Mouse (Mus musculus): ENCODE data around the gene Osgin1. TPM values are rescaled to one million over a fixed set of nuclear protein-coding genes. Genes with fewer than 3 reads are reported as not detected.

Osgin1 gene
- 0.52 TPM for polyA plus RNA-seq (2014; fragmentation: Illumina TruSeq; extraction: RNeasy Lipid Tissue Mini Kit (QIAGEN cat#74804); ENCODE audit: low read depth, low replicate concordance)

DNA sequence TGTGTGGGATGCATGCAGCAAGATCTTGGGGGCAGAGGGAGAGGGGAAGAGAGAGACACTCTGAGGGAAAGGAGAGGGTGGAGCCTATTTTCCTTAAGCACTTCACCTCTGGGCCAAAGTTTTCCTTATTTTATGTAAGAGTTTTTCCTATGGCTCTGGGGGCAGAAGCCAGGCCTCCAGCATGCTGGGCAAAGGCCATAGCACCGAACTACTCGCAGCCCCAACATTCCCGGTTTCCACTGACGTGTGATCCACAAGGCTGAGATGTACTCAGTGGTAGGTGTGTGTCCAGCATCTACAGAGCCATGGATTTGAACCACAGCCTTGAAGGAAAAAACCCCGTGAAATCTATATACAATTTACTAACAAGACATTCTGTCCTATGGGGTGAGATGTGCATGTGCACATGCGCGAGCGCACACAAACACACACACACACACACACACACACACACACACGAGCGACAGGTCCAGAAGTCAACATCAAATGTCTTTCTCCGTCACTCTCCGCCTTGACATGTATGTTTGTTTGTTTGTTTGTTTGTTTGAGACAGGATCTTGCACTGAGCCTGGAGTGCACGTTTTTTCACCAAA is at the start of gene Osgin1:
Osgin1 (plus strand) TSS at position 543 of the 593 bp plus-strand sequence.

GRCm38 (mm10) chr8:119394524-119395026 is 39.3 kb upstream of the Osgin1 start, which contains the start of gene Mlycd:
Gene Mlycd (plus strand): TSS chr8:119394878.

GRCm38 (mm10) chr8:119446211-119446989 is 12.5 kb downstream of the Osgin1 start, which contains the start of gene Necab2:
Gene Necab2 (plus strand): TSS chr8:119446719.

Other genes with a start within 250 kb of the Osgin1 start
- gene Hsbp1, start 89.6 kb upstream of the Osgin1 start, polyA plus RNA-seq (2014; fragmentation: Illumina TruSeq; extraction: RNeasy Lipid Tissue Mini Kit (QIAGEN cat#74804); ENCODE audit: low read depth, low replicate concordance): 295 TPM
- gene Mlycd, start 39.2 kb upstream of the Osgin1 start, polyA plus RNA-seq (2014; fragmentation: Illumina TruSeq; extraction: RNeasy Lipid Tissue Mini Kit (QIAGEN cat#74804); ENCODE audit: low read depth, low replicate concordance): 1.8 TPM
- gene Necab2, start 12.6 kb downstream of the Osgin1 start, polyA plus RNA-seq (2014; fragmentation: Illumina TruSeq; extraction: RNeasy Lipid Tissue Mini Kit (QIAGEN cat#74804); ENCODE audit: low read depth, low replicate concordance): 1.6 TPM
- gene Slc38a8, start 67.6 kb downstream of the Osgin1 start, polyA plus RNA-seq (2014; fragmentation: Illumina TruSeq; extraction: RNeasy Lipid Tissue Mini Kit (QIAGEN cat#74804); ENCODE audit: low read depth, low replicate concordance): not detected
- 40.6 TPM for gene Mbtps1, start 124.6 kb downstream of the Osgin1 start, polyA plus RNA-seq (2014; fragmentation: Illumina TruSeq; extraction: RNeasy Lipid Tissue Mini Kit (QIAGEN cat#74804); ENCODE audit: low read depth, low replicate concordance)
- gene Hsdl1, start 141.1 kb downstream of the Osgin1 start, polyA plus RNA-seq (2014; fragmentation: Illumina TruSeq; extraction: RNeasy Lipid Tissue Mini Kit (QIAGEN cat#74804); ENCODE audit: low read depth, low replicate concordance): 10.4 TPM
- not detected for gene Dnaaf1, start 141.1 kb downstream of the Osgin1 start, polyA plus RNA-seq (2014; fragmentation: Illumina TruSeq; extraction: RNeasy Lipid Tissue Mini Kit (QIAGEN cat#74804); ENCODE audit: low read depth, low replicate concordance)
- not detected for gene Taf1c, start 171.1 kb downstream of the Osgin1 start, polyA plus RNA-seq (2014; fragmentation: Illumina TruSeq; extraction: RNeasy Lipid Tissue Mini Kit (QIAGEN cat#74804); ENCODE audit: low read depth, low replicate concordance)
- gene Adad2, start 178.6 kb downstream of the Osgin1 start, polyA plus RNA-seq (2014; fragmentation: Illumina TruSeq; extraction: RNeasy Lipid Tissue Mini Kit (QIAGEN cat#74804); ENCODE audit: low read depth, low replicate concordance): not detected
- not detected for gene Kcng4, start 201.6 kb downstream of the Osgin1 start, polyA plus RNA-seq (2014; fragmentation: Illumina TruSeq; extraction: RNeasy Lipid Tissue Mini Kit (QIAGEN cat#74804); ENCODE audit: low read depth, low replicate concordance)
- 2.9 TPM for gene Wfdc1, start 232.2 kb downstream of the Osgin1 start, polyA plus RNA-seq (2014; fragmentation: Illumina TruSeq; extraction: RNeasy Lipid Tissue Mini Kit (QIAGEN cat#74804); ENCODE audit: low read depth, low replicate concordance)

Measured in adrenal gland, adult 10 weeks (tissue).